Mouse (Mus musculus): ENCODE results near the gene Slc47a2. TPM values are rescaled to one million over a fixed set of nuclear protein-coding genes. Genes with fewer than 3 reads are reported as not detected.

The Slc47a2 gene
- polyA plus RNA-seq, 1 experiment, result 0.01 TPM

- H3K27me3 ChIP-seq (ENCODE audit: control insufficient read depth, insufficient read depth, insufficient read length), result no peaks in the 10 kb centered on the region
- TF ChIP-seq SRF (IDR thresholded peaks at IDR 0.05; ENCODE audit: control insufficient read depth, insufficient read length, low read depth) (no peak), MYOD1 (IDR thresholded peaks at IDR 0.05; ENCODE audit: control insufficient read depth in 1 of 3, insufficient read length in 2 of 3, low read depth in 2 of 3) (no peak), TCF3 (IDR thresholded peaks at IDR 0.05; ENCODE audit: insufficient read length, low read depth) (no peak), MAX (IDR thresholded peaks at IDR 0.05; ENCODE audit: low read depth) (no peak), POLR2A (IDR thresholded peaks at IDR 0.05; ENCODE audit: insufficient read length, low read depth) (no peak), E2F4 (IDR thresholded peaks at IDR 0.05; ENCODE audit: insufficient read depth) (no peak), REST (IDR thresholded peaks at IDR 0.05; ENCODE audit: insufficient read depth, insufficient read length) (no peak), USF1 (IDR thresholded peaks at IDR 0.05; ENCODE audit: low read depth) (no peak), CEBPB (IDR thresholded peaks at IDR 0.05; ENCODE audit: insufficient read depth, poor library complexity, severe bottlenecking) (no peak), POLR2AphosphoS2 (IDR thresholded peaks at IDR 0.05; ENCODE audit: insufficient read length, low read depth) (no peak), MYOG (IDR thresholded peaks at IDR 0.05; ENCODE audit: control insufficient read depth in 1 of 3, insufficient read depth in 1 of 3, insufficient read length in 2 of 3, low read depth in 2 of 3) (no peak), TCF12 (IDR thresholded peaks at IDR 0.05; ENCODE audit: insufficient read depth, poor library complexity, severe bottlenecking) (no peak)
- no peaks in the 10 kb centered on the region for H3K36me3 ChIP-seq (ENCODE audit: control insufficient read depth, insufficient read depth)
- no peak overlapping the region for H3ac ChIP-seq (ENCODE audit: control insufficient read depth, insufficient read length)
- H3K4me2 ChIP-seq (ENCODE audit: low read depth), result no peak overlapping the region
- H3K79me2 ChIP-seq (ENCODE audit: control insufficient read depth, insufficient read depth), result no peaks in the 10 kb centered on the region
- H3K4me3 ChIP-seq, result no peak overlapping the region
Observed at GRCm38 (mm10) chr11:61381272-61381671, 38.6 kb upstream of the Slc47a2 start.

DNA sequence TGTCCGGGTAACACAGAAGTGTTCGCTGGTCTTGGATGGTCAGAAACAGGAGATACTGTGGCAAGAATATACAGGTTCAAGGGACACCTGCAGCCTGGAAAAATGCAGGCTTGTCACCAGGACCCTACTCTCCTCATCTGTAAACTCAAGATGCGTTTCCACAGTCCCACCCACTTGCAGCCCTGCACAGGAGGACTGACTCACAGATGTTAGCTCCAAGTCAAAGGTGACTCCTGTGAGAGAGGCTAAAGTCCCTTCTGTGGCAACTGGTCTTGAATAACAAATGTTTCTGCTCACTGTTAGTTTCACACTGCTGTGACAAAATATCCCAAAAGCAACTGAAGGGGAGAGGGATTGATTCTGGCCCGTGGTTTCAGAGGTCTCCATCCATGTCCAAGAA is 36.0 kb upstream of the Slc47a2 start:
- Histone ChIP-seq H3K4me2 (ENCODE audit: low read depth) (no peak overlapping the region), H3K4me3 (no peak overlapping the region), H3ac (ENCODE audit: control insufficient read depth, insufficient read length) (no peak overlapping the region), H3K27me3 (ENCODE audit: control insufficient read depth, insufficient read depth, insufficient read length) (peaks cover 5% of the 10 kb centered on the region), H3K36me3 (ENCODE audit: control insufficient read depth, insufficient read depth) (no peaks in the 10 kb centered on the region), H3K79me2 (ENCODE audit: control insufficient read depth, insufficient read depth) (no peaks in the 10 kb centered on the region)
- TF ChIP-seq REST (IDR thresholded peaks at IDR 0.05; ENCODE audit: insufficient read depth, insufficient read length) (no peak), POLR2A (IDR thresholded peaks at IDR 0.05; ENCODE audit: insufficient read length, low read depth) (no peak), USF1 (IDR thresholded peaks at IDR 0.05; ENCODE audit: low read depth) (no peak), CEBPB (IDR thresholded peaks at IDR 0.05; ENCODE audit: insufficient read depth, poor library complexity, severe bottlenecking) (no peak), TCF3 (IDR thresholded peaks at IDR 0.05; ENCODE audit: insufficient read length, low read depth) (no peak), MAX (IDR thresholded peaks at IDR 0.05; ENCODE audit: low read depth) (no peak), MYOD1 (IDR thresholded peaks at IDR 0.05; ENCODE audit: control insufficient read depth in 1 of 3, insufficient read length in 2 of 3, low read depth in 2 of 3) (no peak)

- peaks cover 8% of the 10 kb centered on the region for H3K27me3 ChIP-seq (ENCODE audit: control insufficient read depth, insufficient read depth, insufficient read length)
- no peak within 1 kb of the TSS for H3K4me2 ChIP-seq (ENCODE audit: low read depth)
- no peak within 1 kb of the TSS for H3ac ChIP-seq (ENCODE audit: control insufficient read depth, insufficient read length)
- no peak within 1 kb of the TSS for H3K4me3 ChIP-seq
- no peaks in the 10 kb centered on the region for H3K79me2 ChIP-seq (ENCODE audit: control insufficient read depth, insufficient read depth)
- no peaks in the 10 kb centered on the region for H3K36me3 ChIP-seq (ENCODE audit: control insufficient read depth, insufficient read depth)
- TF ChIP-seq POLR2AphosphoS2 (IDR thresholded peaks at IDR 0.05; ENCODE audit: insufficient read length, low read depth), result no peak
- no peak for TF ChIP-seq E2F4 (IDR thresholded peaks at IDR 0.05; ENCODE audit: insufficient read depth)
- no peak for TF ChIP-seq TCF12 (IDR thresholded peaks at IDR 0.05; ENCODE audit: insufficient read depth, poor library complexity, severe bottlenecking)
- TF ChIP-seq SRF (IDR thresholded peaks at IDR 0.05; ENCODE audit: control insufficient read depth, insufficient read length, low read depth), result no peak
- no peak for TF ChIP-seq REST (IDR thresholded peaks at IDR 0.05; ENCODE audit: insufficient read depth, insufficient read length)
- no peak for TF ChIP-seq USF1 (IDR thresholded peaks at IDR 0.05; ENCODE audit: low read depth)
- no peak for TF ChIP-seq MYOG (IDR thresholded peaks at IDR 0.05; ENCODE audit: control insufficient read depth in 1 of 3, insufficient read depth in 1 of 3, insufficient read length in 2 of 3, low read depth in 2 of 3)
- no peak for TF ChIP-seq TCF3 (IDR thresholded peaks at IDR 0.05; ENCODE audit: insufficient read length, low read depth)
- TF ChIP-seq POLR2A (IDR thresholded peaks at IDR 0.05; ENCODE audit: insufficient read length, low read depth), result no peak
- TF ChIP-seq MAX (IDR thresholded peaks at IDR 0.05; ENCODE audit: low read depth), result no peak
- no peak for TF ChIP-seq CEBPB (IDR thresholded peaks at IDR 0.05; ENCODE audit: insufficient read depth, poor library complexity, severe bottlenecking)
- TF ChIP-seq MYOD1 (IDR thresholded peaks at IDR 0.05; ENCODE audit: control insufficient read depth in 1 of 3, insufficient read length in 2 of 3, low read depth in 2 of 3), result no peak
Observed at GRCm38 (mm10) chr11:61377881-61378613, 35.4 kb upstream of the Slc47a2 start, which contains the start of gene Slc47a1. Gene Slc47a1, minus strand, starts transcription at chr11:61378345.

DNA sequence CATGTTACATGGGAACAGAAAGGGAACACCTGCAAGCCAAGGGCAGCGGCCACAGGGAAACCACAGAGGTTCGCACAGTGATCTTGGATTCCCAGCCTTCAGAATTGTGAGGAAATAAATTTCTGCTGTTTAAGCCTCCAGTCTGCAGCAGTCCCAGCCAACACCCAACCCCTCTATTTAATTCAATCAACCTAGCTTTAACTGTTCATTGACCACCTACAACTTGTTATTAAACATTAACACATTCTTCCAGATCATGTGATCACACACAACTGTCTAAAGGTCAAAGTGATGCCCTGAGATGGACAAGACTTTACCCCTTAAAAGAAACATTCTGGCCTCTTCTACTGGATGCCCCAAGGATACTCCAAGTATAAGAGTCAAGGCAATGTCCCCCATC is 26.0 kb upstream of the Slc47a2 start:
- Histone ChIP-seq H3K4me2 (ENCODE audit: low read depth) (no peak overlapping the region), H3K79me2 (ENCODE audit: control insufficient read depth, insufficient read depth) (no peaks in the 10 kb centered on the region), H3K36me3 (ENCODE audit: control insufficient read depth, insufficient read depth) (no peaks in the 10 kb centered on the region), H3K4me3 (no peak overlapping the region), H3K27me3 (ENCODE audit: control insufficient read depth, insufficient read depth, insufficient read length) (peaks cover 39% of the 10 kb centered on the region), H3ac (ENCODE audit: control insufficient read depth, insufficient read length) (no peak overlapping the region)
- TF ChIP-seq MYOG (IDR thresholded peaks at IDR 0.05; ENCODE audit: control insufficient read depth in 1 of 3, insufficient read depth in 1 of 3, insufficient read length in 2 of 3, low read depth in 2 of 3), result no peak
- TF ChIP-seq TCF3 (IDR thresholded peaks at IDR 0.05; ENCODE audit: insufficient read length, low read depth), result no peak
- no peak for TF ChIP-seq MAX (IDR thresholded peaks at IDR 0.05; ENCODE audit: low read depth)
- no peak for TF ChIP-seq MYOD1 (IDR thresholded peaks at IDR 0.05; ENCODE audit: control insufficient read depth in 1 of 3, insufficient read length in 2 of 3, low read depth in 2 of 3)
- no peak for TF ChIP-seq SRF (IDR thresholded peaks at IDR 0.05; ENCODE audit: control insufficient read depth, insufficient read length, low read depth)
- TF ChIP-seq USF1 (IDR thresholded peaks at IDR 0.05; ENCODE audit: low read depth), result no peak
- TF ChIP-seq TCF12 (IDR thresholded peaks at IDR 0.05; ENCODE audit: insufficient read depth, poor library complexity, severe bottlenecking), result no peak
- no peak for TF ChIP-seq E2F4 (IDR thresholded peaks at IDR 0.05; ENCODE audit: insufficient read depth)
- no peak for TF ChIP-seq POLR2A (IDR thresholded peaks at IDR 0.05; ENCODE audit: insufficient read length, low read depth)
- TF ChIP-seq REST (IDR thresholded peaks at IDR 0.05; ENCODE audit: insufficient read depth, insufficient read length), result no peak
- TF ChIP-seq CEBPB (IDR thresholded peaks at IDR 0.05; ENCODE audit: insufficient read depth, poor library complexity, severe bottlenecking), result no peak
- no peak for TF ChIP-seq POLR2AphosphoS2 (IDR thresholded peaks at IDR 0.05; ENCODE audit: insufficient read length, low read depth)

All from myocyte (in vitro differentiated cells).